Mouse (Mus musculus) limb, embryonic 15.5 days (tissue): ENCODE measurements around the gene Amotl1. TPM values are rescaled to one million over a fixed set of nuclear protein-coding genes. Genes with fewer than 3 reads are reported as not detected.

Experiments
- polyA plus RNA-seq: library from polyadenylated mRNA; unstranded; fragments of >200 nt; fragmentation: Nextera tagmentation; extraction: Ambion mirVana; gene quantifications from 2 replicates; pipeline ENCODE4 v1.2.1, GENCODE M21; 2015

Amotl1 gene
- polyA plus RNA-seq, 1 experiment from 2014 or later: 35.3 TPM

Other genes starting within 250 kb of the Amotl1 start
- 0.29 and 0.32 TPM in 2 replicates for gene Kdm4d, start 144.6 kb downstream of the Amotl1 start, polyA plus RNA-seq
- 143 and 154 TPM in 2 replicates for gene Cwc15, start 144.4 kb downstream of the Amotl1 start, polyA plus RNA-seq
- 0.12 TPM in 1 of 2 replicates, not detected in the other for gene Piwil4, start 95.7 kb upstream of the Amotl1 start, polyA plus RNA-seq
- 1.9 and 2.1 TPM in 2 replicates for gene Fut4, start 107.3 kb upstream of the Amotl1 start, polyA plus RNA-seq
- gene 1700012B09Rik, start 126.0 kb upstream of the Amotl1 start, polyA plus RNA-seq: not detected in 2 replicates
- 19.8 and 21.5 TPM in 2 replicates for gene Mre11a, start 139.6 kb upstream of the Amotl1 start, polyA plus RNA-seq
- 43.0 and 45.3 TPM in 2 replicates for gene Ankrd49, start 139.8 kb upstream of the Amotl1 start, polyA plus RNA-seq
- 3.3 and 3.6 TPM in 2 replicates for gene Gpr83, start 215.2 kb upstream of the Amotl1 start, polyA plus RNA-seq